Mouse (Mus musculus) adrenal gland, postnatal 4 days (tissue): ENCODE results near the gene Tnfrsf9. TPM values are rescaled to one million over a fixed set of nuclear protein-coding genes. Genes with fewer than 3 reads are reported as not detected.
A peak's percentile ranks its signal among the peaks of the same experiment; 100 is the strongest.

Source experiments
- DNase-seq, 2 experiments: peaks; one replicate each; pipeline ENCODE4 v3.0.0; 2021 to 2022; ENCODE audit warnings: low spot score in 2 of 2, mixed read lengths in 2 of 2
- total RNA-seq, 2 experiments: library from RNA; stranded (reverse); gene quantifications; 2 replicates each; pipeline ENCODE4 v1.2.3; 2021

Gene Tnfrsf9
- total RNA-seq, 2 experiments from 2014 or later = 0.17 TPM; not detected in 1

DNA sequence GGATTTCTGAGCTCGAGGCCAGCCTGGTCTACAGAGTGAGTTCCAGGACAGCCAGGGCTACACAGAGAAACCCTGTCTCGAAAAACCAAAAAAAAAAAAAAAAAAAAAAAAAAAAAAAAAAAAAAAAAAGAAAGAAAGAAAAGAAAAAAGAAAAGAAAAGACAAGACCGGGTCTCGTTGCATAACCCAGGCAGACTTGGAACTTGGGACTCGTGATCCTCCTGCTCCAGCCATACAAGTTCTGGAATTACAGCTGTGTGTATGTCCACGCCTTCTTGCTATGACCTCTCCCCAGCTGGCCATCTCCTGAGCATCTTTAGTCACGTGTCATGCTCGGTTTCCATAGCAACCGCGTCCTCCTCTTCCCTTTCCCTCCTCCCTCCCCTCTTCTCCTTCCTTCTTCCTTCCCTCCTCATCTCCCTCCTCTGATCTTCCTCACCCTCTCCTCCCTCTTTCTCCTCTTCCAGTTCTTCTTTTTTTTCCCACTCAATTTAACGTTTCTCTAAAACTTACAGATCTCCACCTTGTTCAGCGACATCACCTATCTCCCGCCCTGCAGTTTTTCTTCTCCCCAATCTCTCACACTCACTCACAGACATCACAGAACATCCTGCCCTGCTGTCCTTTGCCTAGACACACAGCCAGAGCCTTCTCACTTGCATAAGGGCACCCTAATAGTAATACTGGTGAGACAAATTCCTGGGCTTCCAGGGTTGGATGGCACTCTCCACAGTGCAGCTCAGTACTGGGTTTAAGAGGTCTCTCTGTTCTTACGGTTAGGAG lies 12.8 kb downstream of the Tnfrsf9 start:
- no peak for DNase-seq

DNA sequence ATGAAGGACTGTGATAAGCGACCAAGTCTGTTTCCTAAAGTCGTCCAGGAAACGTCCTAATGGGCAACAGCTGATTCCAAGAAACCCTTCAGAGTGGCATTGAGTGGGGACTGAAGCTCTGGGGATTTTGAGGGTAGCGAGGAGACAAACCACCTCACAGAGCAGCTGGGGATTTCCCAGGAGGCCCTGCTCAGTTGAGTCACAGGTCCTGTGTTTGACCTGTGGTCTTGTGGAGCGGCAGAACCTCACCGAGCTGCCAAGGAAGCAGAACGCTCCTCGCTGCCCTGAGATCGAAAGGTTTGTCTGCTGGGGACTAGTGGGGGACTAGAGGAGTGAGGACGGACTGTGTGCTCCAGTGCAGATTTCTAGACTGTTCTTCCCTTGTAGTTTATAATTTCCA lies 13.4 kb downstream of the Tnfrsf9 start:
- DNase-seq = no peak

DNA sequence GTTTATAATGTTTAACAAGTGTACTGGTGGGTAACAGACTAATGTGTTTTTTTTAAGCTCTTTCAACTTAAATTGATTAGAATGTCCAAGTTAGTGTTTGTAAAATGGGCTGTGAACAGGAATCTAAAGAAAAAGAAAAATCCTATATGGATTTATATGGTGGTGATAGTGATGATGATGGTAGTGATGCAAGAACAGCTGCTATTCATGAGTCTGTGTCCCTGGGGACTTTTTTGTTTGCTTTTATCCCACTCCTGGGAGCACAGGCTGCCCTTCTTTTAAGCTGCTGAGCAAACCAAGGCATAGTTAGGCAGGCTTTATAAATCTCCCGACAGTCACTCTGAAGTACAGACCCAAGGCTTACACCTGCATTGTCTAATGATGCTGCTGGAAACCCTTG lies 19.1 kb downstream of the Tnfrsf9 start:
- DNase-seq = no peak

DNA sequence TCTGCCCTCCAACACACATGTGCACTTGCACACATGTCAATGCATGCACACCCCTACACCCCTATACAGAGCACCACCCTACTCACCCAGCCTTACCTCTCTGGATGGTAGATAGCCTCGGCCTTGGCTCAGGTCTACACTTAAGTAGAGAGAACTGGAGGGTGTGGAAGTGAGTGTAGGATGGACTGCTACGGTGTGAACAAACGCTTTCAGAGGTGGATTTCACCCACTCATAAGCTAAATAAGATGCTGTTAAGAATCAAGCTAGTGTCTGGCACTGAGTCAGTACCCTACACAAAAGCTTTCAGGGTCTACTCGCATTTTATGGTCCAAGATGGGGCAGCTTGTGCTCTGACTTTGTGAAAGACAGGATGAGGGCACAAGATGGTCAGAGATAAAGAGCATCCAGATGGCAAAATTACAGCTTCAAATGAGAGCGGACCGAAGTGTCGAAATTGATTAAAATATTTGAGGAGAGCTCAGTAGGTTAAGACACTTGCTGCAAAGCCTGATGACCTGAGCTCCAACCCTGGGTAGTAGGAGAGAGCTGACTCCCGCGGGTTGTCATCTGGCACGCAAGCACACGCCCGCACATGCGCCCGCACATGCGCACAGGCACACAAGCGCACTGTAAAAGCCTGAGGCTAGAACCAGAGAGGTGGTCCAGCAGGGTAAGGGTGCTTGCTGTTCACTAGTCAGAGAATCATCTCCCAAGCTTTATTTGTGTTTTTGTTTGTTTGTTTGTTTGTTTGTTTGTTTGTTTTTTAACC lies 23.1 kb downstream of the Tnfrsf9 start:
- no peak for DNase-seq

DNA sequence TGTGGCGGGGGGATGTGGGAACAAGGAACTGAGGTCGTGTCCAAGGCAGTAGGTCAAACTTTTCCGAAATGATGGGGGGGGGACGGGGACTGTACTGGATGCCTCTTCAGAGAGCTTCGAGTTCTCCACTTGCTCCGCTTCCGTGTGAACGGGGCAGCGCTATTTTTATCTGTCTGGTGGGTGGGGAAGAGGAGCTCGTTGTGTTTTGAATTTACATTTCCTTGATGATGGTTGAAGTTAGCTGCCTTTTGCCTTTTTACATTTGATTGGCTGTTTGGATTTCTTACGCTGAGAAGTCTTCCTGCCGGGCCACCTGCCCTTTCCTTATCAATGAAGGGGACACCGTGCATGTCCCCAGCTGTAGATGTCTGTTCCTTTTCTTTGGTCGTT lies 23.7 kb downstream of the Tnfrsf9 start:
- DNase-seq = no peak

DNA sequence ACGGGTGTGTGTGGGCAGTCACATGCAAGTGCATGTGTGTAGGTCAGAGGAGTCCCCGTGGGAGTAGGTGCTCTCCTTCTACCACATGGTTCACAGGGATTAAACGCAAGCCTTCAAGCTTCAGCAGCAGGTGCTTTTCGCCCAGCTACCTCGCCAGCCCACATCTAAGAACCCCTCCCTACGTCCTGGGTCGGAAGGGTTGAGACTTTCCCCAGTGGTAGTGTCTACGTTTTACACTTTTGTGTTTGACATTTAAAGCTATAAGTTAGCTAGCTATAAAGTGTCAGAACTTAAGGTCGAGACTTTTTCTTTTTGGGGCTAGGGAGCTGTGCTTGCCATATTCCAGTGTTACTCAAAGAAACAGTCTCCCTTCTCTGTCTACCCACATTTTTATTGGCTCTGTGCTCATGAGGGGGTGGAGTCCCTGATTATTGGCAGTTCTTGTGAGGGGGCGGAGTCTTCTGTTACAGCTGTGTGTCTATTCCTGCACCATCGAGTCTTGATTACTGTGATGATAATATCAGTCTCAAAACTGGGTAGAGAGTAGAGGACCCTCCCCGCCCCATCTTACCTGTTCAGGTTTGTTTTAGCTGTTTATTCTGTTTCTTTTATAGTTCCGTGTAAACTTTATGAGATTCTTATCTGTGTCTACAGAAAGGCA lies 25.8 kb downstream of the Tnfrsf9 start:
- DNase-seq = no peak

DNA sequence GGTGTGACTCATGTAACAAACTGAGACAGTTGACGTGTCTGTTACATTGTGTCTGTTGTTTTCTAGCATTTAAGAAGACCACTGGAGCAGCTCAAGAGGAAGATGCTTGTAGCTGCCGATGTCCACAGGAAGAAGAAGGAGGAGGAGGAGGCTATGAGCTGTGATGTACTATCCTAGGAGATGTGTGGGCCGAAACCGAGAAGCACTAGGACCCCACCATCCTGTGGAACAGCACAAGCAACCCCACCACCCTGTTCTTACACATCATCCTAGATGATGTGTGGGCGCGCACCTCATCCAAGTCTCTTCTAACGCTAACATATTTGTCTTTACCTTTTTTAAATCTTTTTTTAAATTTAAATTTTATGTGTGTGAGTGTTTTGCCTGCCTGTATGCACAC lies 30.3 kb downstream of the Tnfrsf9 start:
- DNase-seq = no peak

DNA sequence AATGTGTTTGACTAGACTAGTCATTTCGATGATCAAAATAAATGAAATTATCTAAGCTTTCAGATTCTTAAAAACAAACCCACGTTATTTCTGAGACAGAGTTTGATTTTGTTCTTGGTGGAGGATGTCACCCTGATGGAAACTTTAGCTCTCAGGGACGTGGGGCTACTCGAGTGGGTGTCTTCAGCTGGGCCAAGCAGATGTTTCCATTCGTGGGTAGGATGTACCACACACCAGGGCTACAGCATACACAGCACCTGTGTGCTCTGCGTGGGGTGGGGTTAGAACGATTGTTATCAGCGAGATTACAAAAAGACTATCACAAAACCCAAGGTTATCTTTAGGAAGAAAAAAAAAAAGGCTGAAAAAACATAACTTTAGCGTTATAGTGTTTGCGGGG lies 36.6 kb downstream of the Tnfrsf9 start:
- DNase-seq = no peak

DNA sequence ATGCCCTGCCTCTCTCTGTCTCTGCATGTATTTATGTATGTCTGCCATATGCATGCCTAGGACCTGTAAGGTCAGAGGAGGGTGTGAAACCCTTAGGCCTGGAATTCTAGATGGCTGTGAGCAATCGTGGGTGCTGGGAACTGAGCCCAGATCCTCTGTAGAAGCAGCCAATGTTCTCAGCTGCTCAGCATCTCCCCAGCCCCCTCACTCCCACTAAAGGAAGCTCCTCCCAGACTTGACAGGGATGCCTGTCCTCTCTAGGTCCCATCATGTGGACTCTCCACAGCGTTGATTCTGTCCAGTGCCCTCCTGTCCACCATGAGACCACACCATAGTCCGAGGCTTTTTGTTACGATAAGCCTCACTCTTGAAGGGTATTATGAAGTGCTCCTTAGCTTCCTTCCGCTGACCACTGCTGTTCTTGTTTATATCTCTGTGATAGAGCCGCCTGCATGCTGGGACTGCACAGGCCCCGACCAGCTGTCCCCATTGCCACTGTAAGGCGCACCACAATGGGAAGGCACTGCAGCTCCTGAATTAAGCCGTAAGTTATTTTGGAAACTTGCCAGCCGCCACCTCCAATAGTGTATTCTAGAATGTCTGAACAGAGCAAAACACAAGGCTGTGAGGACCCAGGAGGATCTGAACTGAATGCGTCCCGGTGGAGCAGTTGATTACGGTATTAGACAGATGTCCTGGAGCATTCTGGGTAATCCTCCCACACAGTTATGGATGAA lies 42.2 kb downstream of the Tnfrsf9 start:
- DNase-seq = no peak

DNA sequence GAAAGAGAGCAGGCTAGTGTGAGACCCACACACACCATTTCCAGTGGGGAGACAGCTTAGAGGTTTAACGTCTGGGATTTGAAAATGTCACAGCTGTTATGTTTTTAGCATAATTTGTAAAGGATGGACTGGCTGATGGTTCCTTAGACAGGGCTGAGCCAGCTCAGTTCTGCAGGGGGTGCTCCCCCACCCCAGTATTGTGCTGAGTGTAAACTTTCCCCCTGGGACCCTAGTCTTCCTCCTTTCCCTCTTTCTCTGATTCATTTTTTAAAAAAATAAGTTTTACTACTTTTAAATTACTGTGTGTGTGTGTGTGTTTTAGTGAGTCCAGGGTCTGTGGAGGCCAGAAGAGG lies 42.7 kb downstream of the Tnfrsf9 start:
- DNase-seq = no peak

DNA sequence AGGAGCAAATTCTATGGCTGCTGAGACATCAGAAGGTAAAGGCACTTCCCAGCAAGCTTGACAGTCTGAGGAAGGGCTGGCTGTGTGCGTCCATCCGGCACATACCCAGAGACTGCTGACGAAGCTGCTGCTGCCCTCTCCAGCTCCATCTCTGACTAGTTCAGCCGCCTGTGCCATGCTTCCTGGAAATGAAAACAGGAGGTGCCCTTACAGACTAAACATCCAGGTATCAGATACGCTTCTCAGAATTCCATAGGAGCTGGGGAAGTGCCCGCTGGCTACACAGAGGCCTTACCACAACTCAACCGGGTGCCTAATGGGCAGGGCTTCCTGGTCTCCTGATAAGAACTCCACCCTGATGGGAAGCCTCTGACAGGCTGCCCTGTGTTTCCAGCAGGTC lies 44.2 kb downstream of the Tnfrsf9 start:
- no peak for DNase-seq

DNA sequence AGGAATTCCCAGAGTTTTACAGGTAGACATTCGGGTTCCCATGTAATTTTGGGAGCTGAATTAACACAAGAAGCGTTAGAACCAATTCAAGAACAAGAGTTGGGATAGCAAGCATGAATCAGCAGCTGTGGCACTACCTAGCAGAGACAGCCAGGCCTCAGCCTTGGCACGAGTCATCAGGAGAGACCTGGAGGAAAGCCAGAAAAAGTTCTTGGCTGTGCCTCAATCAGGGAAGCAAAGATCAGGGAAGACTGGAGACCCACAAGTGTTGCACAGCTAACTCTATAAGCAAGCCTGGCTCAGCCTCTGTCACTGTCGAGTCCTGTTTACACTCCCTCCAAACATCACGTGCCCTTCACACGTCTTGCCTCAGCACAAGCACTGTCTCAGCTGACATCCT lies 47.9 kb downstream of the Tnfrsf9 start:
- DNase-seq = peak in 1 of 2 experiments; percentile 42

DNA sequence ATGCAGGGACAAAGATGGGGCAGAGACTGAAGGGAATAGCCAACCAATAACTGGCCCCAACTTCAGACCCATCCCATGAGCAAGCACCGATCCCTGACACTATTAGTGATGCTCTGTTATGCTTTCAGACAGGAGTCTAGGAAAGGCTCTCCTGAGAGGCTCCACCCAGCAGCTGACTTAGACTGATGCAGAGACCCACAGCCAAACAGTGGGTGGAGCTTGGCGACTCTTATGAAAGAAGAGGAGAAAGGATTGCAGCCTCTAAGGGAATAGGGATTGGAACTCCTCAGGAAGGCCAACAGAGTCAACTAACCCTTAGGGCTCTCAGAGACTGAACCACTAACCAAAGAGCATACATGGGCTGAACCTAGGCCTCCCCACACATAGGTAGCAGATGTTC lies 49.3 kb downstream of the Tnfrsf9 start:
- DNase-seq = no peak

DNA sequence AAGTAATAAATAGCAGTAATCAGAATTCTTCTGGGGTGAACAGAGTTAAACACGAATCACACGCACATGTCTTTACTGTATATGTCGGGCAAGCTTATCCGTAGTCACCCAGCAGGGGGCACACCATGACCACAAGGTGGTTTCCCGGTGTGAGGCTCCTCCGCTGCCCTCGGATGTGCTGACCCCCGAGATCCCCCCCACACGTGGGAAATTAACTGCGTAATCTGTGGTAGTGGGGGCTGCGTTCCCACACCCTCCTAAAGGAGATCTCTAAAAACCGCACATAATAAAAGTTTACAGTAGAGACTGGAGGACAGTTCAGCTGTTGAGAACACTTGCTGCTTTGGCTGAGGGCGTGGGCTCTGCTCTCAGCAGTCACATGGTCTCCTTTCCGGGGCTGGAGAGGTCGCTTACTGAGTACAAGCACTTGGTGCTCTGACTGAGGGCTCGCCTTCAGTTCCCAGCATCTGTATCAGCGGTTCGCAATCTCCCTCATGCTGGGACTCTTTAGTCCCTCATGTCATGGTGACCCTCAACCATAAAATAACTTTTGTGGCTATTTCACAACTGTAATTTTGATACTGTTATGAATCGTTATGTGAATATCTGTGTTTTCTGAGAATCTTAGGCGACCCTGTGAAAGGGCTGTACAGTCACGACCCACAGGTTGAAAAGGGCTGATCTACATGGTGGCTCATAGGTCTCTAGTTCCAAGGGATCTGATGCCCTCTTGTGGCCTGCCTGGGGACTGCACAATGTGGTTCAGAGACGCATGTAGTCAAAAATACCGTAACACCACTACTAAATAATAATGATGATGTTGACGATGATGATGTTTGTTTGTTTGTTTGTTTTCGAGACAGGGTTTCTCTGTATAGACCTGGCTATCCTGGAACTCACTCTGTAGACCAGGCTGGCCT lies 50.5 kb downstream of the Tnfrsf9 start:
- DNase-seq = peak; percentile 66 to 74

DNA sequence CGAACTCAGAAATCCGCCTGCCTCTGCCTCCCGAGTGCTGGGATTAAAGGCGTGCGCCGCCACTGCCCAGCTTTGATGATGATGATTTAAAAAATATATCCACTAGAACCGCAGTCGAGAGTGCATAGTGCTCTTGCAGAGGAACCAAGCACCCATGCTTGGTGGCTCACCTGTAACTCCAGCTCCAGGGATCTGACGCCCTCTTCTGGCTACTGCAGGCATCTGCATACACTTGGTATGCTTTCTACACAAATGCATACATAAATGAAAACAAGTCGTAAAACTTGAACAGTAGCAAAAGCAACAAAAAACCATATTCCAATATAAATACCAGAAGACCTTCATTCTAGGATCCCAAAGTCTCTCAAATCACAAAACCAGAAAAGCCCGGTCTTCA lies 51.2 kb downstream of the Tnfrsf9 start:
- DNase-seq = no peak

DNA sequence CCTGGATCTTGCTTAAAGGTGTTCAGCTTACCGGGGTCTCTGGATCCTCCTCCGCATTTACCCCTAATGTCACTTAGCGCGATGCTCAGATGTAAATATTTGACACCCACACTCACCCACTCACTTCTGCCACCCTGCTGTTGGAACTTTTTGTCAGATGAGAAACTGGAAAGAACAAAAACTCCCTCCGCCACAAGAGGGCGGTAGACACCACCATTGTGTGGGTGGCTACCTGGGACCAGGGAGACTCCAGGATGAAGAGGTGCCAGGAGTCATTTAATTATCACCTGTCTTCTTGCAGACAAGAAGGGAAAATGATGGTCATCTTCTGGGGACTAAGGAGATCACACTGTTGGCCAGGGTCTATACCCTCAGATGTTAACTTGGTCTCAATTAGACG lies 52.2 kb downstream of the Tnfrsf9 start:
- DNase-seq = peak in 1 of 2 experiments; percentile 15

DNA sequence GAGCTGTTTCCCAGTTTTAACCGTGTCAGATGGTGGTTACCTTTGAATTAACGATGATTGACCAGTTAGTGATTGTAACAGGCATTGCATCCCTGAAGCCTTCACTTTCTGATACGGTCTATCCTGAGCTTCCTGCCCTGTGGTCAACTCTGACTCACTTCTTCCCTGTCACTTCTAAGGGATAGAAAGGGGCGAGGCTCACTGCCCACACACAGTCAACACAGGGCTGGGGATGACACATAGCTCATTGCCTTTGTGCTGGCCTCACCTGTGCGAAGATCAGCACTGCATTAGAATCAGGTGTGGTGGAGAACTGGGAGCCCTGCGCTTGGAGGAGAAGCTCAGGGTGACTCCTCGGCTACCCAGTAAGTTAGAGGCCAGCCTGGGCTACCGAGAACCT lies 54.6 kb downstream of the Tnfrsf9 start:
- no peak for DNase-seq

DNA sequence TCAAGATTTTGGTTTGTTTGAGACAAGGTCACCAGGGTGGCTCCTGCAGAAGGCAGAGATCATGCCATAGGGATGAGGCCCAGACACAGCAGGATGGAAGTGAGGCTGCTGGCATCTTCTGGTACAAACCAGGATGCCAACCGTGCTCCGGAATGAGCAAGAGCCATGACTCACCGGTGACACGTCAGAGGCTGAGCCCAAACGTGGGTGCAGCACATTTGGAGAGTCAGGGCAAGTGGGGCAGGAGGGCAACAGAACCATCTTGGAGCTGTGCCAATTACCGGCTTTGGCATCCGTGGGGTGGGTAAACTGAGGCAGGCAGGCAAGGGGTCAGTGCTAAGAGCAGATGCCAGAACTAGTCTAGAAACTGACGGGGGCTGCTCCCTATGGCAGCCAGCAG lies 58.9 kb downstream of the Tnfrsf9 start:
- DNase-seq = no peak

DNA sequence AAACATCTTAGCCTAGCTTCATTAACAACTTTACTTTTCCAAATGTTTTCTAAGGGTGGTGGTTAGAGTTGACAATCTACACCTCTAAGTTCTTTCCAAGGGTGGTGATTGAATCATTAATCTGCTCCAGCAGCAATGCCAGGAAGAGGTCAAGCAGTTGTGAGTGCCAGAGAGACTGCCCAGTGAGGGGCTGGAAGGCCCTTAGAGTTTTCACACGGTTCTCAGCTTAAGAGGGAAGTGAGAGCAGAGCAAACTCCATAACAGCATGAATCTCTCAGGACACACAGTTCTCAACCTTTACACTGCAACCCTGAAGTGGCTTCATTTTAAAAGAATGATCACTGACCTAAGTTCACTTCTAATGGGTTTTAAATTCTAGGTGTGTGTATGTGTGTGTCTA lies 60.8 kb downstream of the Tnfrsf9 start:
- DNase-seq = no peak

DNA sequence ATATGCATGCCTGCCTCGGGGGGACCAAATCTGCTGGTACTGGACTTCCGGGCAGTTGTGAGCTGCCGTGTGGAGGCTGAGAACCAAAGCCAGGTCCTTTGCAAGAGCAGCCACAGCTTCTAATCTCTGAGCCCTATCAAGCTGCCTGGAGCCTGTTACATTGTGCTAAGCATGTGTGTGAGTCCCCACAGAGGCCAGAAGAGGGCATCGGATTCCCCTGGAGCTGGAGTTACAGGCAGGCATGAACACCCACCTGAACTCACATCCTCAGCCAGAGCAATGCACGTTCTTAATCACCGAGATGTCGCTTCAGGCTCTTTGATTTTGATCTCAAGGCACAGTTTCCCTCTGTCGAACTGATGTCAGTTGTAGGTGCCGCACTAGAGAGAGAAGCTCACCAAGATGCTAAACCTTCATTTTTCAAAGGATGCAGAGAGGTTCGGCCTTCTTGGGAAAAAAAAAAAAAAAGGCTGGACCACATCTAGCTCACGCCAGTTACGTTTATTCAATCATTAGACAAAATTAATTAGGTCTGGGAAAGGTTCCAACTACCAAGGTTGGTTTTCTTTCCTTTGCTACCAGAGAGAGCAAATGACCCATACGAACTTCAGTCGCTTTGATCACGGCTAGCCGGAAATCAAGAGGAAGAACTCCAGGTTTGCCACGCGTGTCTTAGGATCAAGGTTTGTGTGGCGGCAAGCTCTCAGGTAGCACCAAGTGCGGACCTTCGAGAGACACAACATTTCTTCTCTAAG lies 64.0 kb downstream of the Tnfrsf9 start:
- DNase-seq = no peak
